In the genomic region with DNA sequence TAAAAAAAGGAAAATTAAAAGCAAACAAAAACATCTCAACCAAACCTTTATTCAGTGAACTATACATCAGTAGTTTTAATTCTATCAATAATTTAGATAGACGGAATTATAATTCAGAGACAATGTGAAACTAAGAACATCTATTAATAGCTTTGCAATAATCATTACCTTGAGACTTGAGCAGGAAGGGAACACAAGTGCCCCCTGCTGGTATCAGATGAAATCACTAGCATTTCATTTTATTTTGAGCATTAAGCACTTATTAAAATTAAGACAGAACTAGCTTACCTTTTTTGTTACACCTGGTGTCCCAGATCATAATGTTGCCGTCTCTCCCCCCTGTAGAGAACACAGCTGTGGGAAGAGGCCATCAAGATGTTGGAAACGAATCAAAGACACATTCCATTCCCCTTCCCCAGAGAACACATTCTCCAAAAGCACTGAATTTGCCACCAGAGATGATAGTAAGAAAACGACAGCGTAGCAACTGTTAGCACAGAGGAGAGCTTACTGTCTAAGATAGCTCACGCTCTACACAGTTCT, we compare ENCODE assay signal across 9 mouse cellular contexts. TPM values are rescaled to one million over a fixed set of nuclear protein-coding genes. Genes with fewer than 3 reads are reported as not detected.
DNase-seq lines count a peak whose midpoint lies in the region; ATAC-seq lines count a peak whose summit lies in the region.
"Had no signal": no experiment of that assay in that cellular context is flagged by ENCODE, and none has a peak within 500 bp of the region (broad histone marks: within the 10 kb centered on the region; RNA-seq: fewer than 3 reads in every experiment).

No protein-coding gene starts in this region.

- H3K9me3 ChIP-seq in midbrain, embryonic 14.5 days (ENCODE audit: control insufficient read depth, low read length) = no peaks in the 10 kb centered on the region
- H3K9me3 ChIP-seq in midbrain, embryonic 13.5 days = no peaks in the 10 kb centered on the region
- no peaks in the 10 kb centered on the region for H3K9me3 ChIP-seq in forebrain, embryonic 11.5 days (ENCODE audit: control insufficient read depth, low read length)

- no peaks in the 10 kb centered on the region for H3K4me1 ChIP-seq in midbrain, embryonic 14.5 days (ENCODE audit: control insufficient read depth, insufficient read depth, low read length)
- H3K4me1 ChIP-seq in midbrain, embryonic 13.5 days (replicated peaks) = no peaks in the 10 kb centered on the region
- H3K4me1 ChIP-seq in forebrain, embryonic 11.5 days (replicated peaks; ENCODE audit: control insufficient read depth, insufficient read depth, low read length) = no peaks in the 10 kb centered on the region

- no peaks in the 10 kb centered on the region for H3K27me3 ChIP-seq in midbrain, embryonic 14.5 days (ENCODE audit: control insufficient read depth, insufficient read depth, low read length)
- H3K27me3 ChIP-seq in midbrain, embryonic 13.5 days = no peaks in the 10 kb centered on the region
- H3K27me3 ChIP-seq in forebrain, embryonic 11.5 days (ENCODE audit: control insufficient read depth, insufficient read depth, low read length) = no peaks in the 10 kb centered on the region

- H3K4me2 ChIP-seq in midbrain, embryonic 14.5 days (ENCODE audit: low read length) = no peak overlapping the region
- H3K4me2 ChIP-seq in midbrain, embryonic 13.5 days (replicated peaks) = no peak overlapping the region
- no peak overlapping the region for H3K4me2 ChIP-seq in forebrain, embryonic 11.5 days (ENCODE audit: low read depth, low read length, severe bottlenecking)

- peak; percentile 66 for DNase-seq in gastrocnemius, adult 18-20 months (ENCODE audit: low spot score)
- no peak for DNase-seq in gastrocnemius, postnatal 36 days
- DNase-seq in midbrain, embryonic 14.5 days = peak; percentile 78
- peak; percentile 39 to 41 for DNase-seq in heart, postnatal 36 days
- DNase-seq in natural killer cell, adult 2 months (ENCODE audit: low spot score in 2 of 2) = peak; percentile 38 to 53
- DNase-seq in forebrain, embryonic 11.5 days (ENCODE audit: low spot score) = no peak

- 78% methylated on average over 6 of the region's 6 CpGs for WGBS in midbrain, embryonic 14.5 days
- 71% methylated on average over 6 of the region's 6 CpGs for WGBS in midbrain, embryonic 13.5 days
- WGBS in forebrain, embryonic 11.5 days = 73% methylated on average over 6 of the region's 6 CpGs

- H3K27ac ChIP-seq in midbrain, embryonic 14.5 days (replicated peaks; ENCODE audit: low read depth, low read length) = no peak overlapping the region
- no peak overlapping the region for H3K27ac ChIP-seq in midbrain, embryonic 13.5 days
- no peak overlapping the region for H3K27ac ChIP-seq in forebrain, embryonic 11.5 days (ENCODE audit: low read depth, low read length)
- H3K27ac ChIP-seq: macrophage had no signal

- H3K36me3 ChIP-seq in midbrain, embryonic 14.5 days (ENCODE audit: control insufficient read depth, insufficient read depth, low read length) = no peaks in the 10 kb centered on the region
- 0 out of 2 replicates have a peak, but pooled peaks cover under 1% of the 10 kb centered on the region for H3K36me3 ChIP-seq in midbrain, embryonic 13.5 days
- H3K36me3 ChIP-seq in forebrain, embryonic 11.5 days (ENCODE audit: control insufficient read depth, insufficient read depth, low read length) = peaks cover 5% of the 10 kb centered on the region; the same call in 1 of the 2 replicates

- H3K4me3 ChIP-seq in midbrain, embryonic 14.5 days (replicated peaks; ENCODE audit: low read depth, low read length) = no peak overlapping the region
- no peak overlapping the region for H3K4me3 ChIP-seq in midbrain, embryonic 13.5 days (replicated peaks)
- H3K4me3 ChIP-seq in forebrain, embryonic 11.5 days (ENCODE audit: low read depth, low read length) = no peak overlapping the region

- H3K9ac ChIP-seq in midbrain, embryonic 14.5 days (replicated peaks; ENCODE audit: low read length) = no peak overlapping the region
- H3K9ac ChIP-seq in midbrain, embryonic 13.5 days (replicated peaks) = no peak overlapping the region
- no peak overlapping the region for H3K9ac ChIP-seq in forebrain, embryonic 11.5 days (ENCODE audit: low read length)

- intact Hi-C loops in gastrocnemius, postnatal 36 days (cut with DNase I) = loop anchor here (1.0 to 10.0 kb wide), 3 partner anchors 172 to 251 kb away; no protein-coding TSS in a partner anchor
- intact Hi-C loops in heart, postnatal 36 days (cut with DNase I) = loop anchor here (1.0 to 10.0 kb wide), 5 partner anchors 81 to 618 kb away; no protein-coding TSS in a partner anchor

- ATAC-seq in midbrain, embryonic 14.5 days (ENCODE audit: low FRiP score, low TSS enrichment) = no peak
- ATAC-seq in midbrain, embryonic 13.5 days = no peak
- ATAC-seq in cerebellum, adult (ENCODE audit: insufficient number of reproducible peaks, low FRiP score, low TSS enrichment) = 0 out of 2 replicates have a peak, but pooled peaks have one; percentile 20
- no peak for ATAC-seq in forebrain, embryonic 11.5 days (replicated peaks; ENCODE audit: low FRiP score)

RNA-seq across cellular contexts. Expression of a gene that starts 12.4 kb away (rescaled TPM):
- under 1 TPM in 1 of 2 experiments, not detected in 1; 0.12 TPM for total RNA-seq in gastrocnemius, adult 18-20 months (2021)
- total RNA-seq in gastrocnemius, postnatal 36 days (2021) = under 1 TPM; 0.17 to 0.38 TPM
- polyA plus RNA-seq in midbrain, embryonic 14.5 days (2014; fragmentation: Nextera tagmentation; extraction: Ambion mirVana) = 4.8 and 10.4 TPM in 2 replicates
- 19.0 and 21.2 TPM in 2 replicates for polyA plus RNA-seq in midbrain, embryonic 13.5 days (2015; fragmentation: Nextera tagmentation; extraction: Ambion mirVana)
- total RNA-seq in heart, postnatal 36 days (2021) = under 1 TPM; 0.19 to 0.31 TPM
- polyA plus RNA-seq in forebrain, embryonic 11.5 days (2014; fragmentation: Nextera tagmentation; extraction: Ambion mirVana) = 87.9 and 93.7 TPM in 2 replicates

RNA-seq across cellular contexts. Expression of a gene that starts 12.5 kb away (rescaled TPM):
- total RNA-seq in gastrocnemius, adult 18-20 months (2021) = 1 to 10 TPM; 5.6 to 6.5 TPM
- total RNA-seq in gastrocnemius, postnatal 36 days (2021) = 1 to 10 TPM; 4.9 to 5.7 TPM
- polyA plus RNA-seq in midbrain, embryonic 14.5 days (2014; fragmentation: Nextera tagmentation; extraction: Ambion mirVana) = 32.0 and 43.6 TPM in 2 replicates
- 47.2 and 52.0 TPM in 2 replicates for polyA plus RNA-seq in midbrain, embryonic 13.5 days (2015; fragmentation: Nextera tagmentation; extraction: Ambion mirVana)
- 10 to 100 TPM; 10.4 to 11.4 TPM for total RNA-seq in heart, postnatal 36 days (2021)
- polyA plus RNA-seq in forebrain, embryonic 11.5 days (2014; fragmentation: Nextera tagmentation; extraction: Ambion mirVana) = 78.2 and 83.7 TPM in 2 replicates

Comparison
In these comparisons a context has a peak if more than half of its experiments do, and no peak if none do; other contexts are left out.
1. DNase-seq: peak in gastrocnemius, adult 18-20 months (single experiment), midbrain, embryonic 14.5 days (single experiment), heart, postnatal 36 days (2 of 2) and natural killer cell, adult 2 months (2 of 2); none in gastrocnemius, postnatal 36 days (0 of 2) and forebrain, embryonic 11.5 days (single experiment).